Mouse (Mus musculus) hindbrain, embryonic 16.5 days (tissue): ENCODE data around the gene Fgfr1op2. TPM values are rescaled to one million over a fixed set of nuclear protein-coding genes. Genes with fewer than 3 reads are reported as not detected.

ENCODE experiments used
- ATAC-seq: fragments of 200-750 bp; cut with Nextera tagmentation; 2 replicates; pipeline ENCODE4 v1.8.0; 2017; ENCODE audit warnings: moderate TSS enrichment, moderate library complexity
- H3K27ac ChIP-seq: fragments of 300-500 bp; sonication (generic); 2 replicates; pipeline ENCODE4 v1.5.1; 2014; ENCODE audit warnings: low read depth, mild to moderate bottlenecking, control low read depth, low read length, moderate library complexity
- H3K27me3 ChIP-seq: fragments of 300-500 bp; sonication (generic); replicated peaks from 2 replicates; pipeline ENCODE4 v1.6.1; 2014; ENCODE audit warnings: low read length; ENCODE audit not compliant: control insufficient read depth, insufficient read depth
- H3K36me3 ChIP-seq: fragments of 300-500 bp; sonication (generic); 2 replicates; pipeline ENCODE4 v1.6.1; 2014; ENCODE audit warnings: mild to moderate bottlenecking, low read length, moderate library complexity, mixed read lengths; ENCODE audit not compliant: control insufficient read depth, insufficient read depth
- H3K4me1 ChIP-seq: fragments of 300-500 bp; sonication (generic); 2 replicates; pipeline ENCODE4 v1.6.1; 2014; ENCODE audit warnings: low read depth, low read length; ENCODE audit not compliant: control insufficient read depth, insufficient read depth
- H3K4me2 ChIP-seq: fragments of 300-500 bp; sonication (generic); 2 replicates; pipeline ENCODE4 v1.6.1; 2014; ENCODE audit warnings: mild to moderate bottlenecking, low read length, control low read depth, moderate library complexity
- H3K4me3 ChIP-seq: fragments of 300-500 bp; sonication (generic); 2 replicates; pipeline ENCODE4 v1.5.1; 2014; ENCODE audit warnings: mild to moderate bottlenecking, low read length, control low read depth, moderate library complexity
- H3K9ac ChIP-seq: fragments of 300-500 bp; sonication (generic); 2 replicates; pipeline ENCODE4 v1.6.1; 2014; ENCODE audit warnings: low read depth, mild to moderate bottlenecking, control low read depth, low read length, moderate library complexity
- H3K9me3 ChIP-seq: fragments of 300-500 bp; sonication (generic); 2 replicates; pipeline ENCODE4 v1.6.1; 2014; ENCODE audit warnings: mild to moderate bottlenecking, low read length, moderate library complexity; ENCODE audit not compliant: control insufficient read depth
- WGBS: fragments of 180-500 bp; shearing (Covaris S2); extraction: QIAGEN DNeasy Blood & Tissue Kit; methylation state at CpG from one replicate; pipeline ENCODE4 v1.1.7; 2014; 5-methylcytosine and 5-hydroxymethylcytosine counted together
- polyA plus RNA-seq: library from polyadenylated mRNA; unstranded; fragments of >200 nt; fragmentation: Nextera tagmentation; extraction: Ambion mirVana; gene quantifications from 2 replicates; pipeline ENCODE4 v1.2.1, GENCODE M21; 2015

Fgfr1op2 gene
- polyA plus RNA-seq, 1 experiment from 2014 or later, result 38.0 TPM

GRCm38 (mm10) chr6:146633629-146634014 is 56.6 kb downstream of the Fgfr1op2 start:
- ATAC-seq, result peak; percentile 48
- peak overlapping the region; percentile 90 for H3K9ac ChIP-seq
- WGBS, result 11% methylated on average over 14 of the region's 14 CpGs
- no peaks in the 10 kb centered on the region for H3K36me3 ChIP-seq
- peak overlapping the region; percentile 81 for H3K4me3 ChIP-seq
- H3K27ac ChIP-seq, result peak overlapping the region; percentile 87
- H3K9me3 ChIP-seq, result no peaks in the 10 kb centered on the region
- peaks cover 10% of the 10 kb centered on the region for H3K4me1 ChIP-seq
- H3K27me3 ChIP-seq, result no peaks in the 10 kb centered on the region
- peak overlapping the region; percentile 53 for H3K4me2 ChIP-seq

GRCm38 (mm10) chr6:146634015-146634722 is 57.2 kb downstream of the Fgfr1op2 start:
- Histone ChIP-seq H3K36me3 (no peaks in the 10 kb centered on the region), H3K4me2 (peak overlapping the region; percentile 53)
- under 1% methylated on average over 43 of the region's 82 CpGs for WGBS

DNA sequence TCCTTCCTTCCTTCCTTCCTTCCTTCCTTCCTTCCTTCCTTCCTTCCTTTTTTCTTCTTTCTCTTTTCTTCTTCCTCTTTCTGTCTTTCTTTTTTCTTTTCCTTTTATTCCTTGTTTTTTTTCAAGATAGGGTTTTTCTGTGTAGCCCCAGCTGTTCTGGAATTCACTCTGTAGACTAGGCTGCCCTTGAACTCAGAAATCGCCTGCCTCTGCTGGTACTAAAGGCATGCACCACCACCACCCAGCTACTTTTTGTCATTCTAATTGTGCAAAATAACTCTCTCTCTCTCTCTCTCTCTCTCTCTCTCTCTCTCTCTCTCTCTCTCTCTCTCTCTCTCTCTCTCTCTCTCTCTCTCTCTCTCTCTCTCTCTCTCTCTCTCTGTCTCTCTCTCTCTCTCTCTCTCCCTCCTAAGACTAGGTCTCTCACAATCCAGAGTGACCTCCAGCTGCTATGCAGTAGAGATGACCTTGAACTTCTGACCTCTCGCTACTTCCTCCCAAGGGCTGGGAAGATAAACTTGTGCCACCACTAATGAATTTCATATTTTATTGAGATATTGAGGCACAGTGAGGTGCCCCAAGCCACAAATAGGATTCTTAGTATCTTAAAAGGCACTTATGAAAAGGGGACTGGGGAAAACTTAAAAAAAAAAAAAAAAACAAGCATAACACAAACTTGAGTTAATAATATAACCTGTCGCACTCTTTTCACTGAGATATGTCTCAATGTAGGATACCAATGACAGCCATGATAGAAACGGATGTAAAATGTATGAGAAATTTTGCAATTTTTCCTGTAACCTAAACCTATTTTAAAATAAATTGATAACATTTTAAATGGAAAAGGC is 58.0 kb downstream of the Fgfr1op2 start:
- peak overlapping the region; percentile 53 for H3K4me2 ChIP-seq
- WGBS, result 64% methylated on average over 4 of the region's 4 CpGs
- H3K9me3 ChIP-seq, result no peaks in the 10 kb centered on the region
- H3K27ac ChIP-seq, result peak overlapping the region; percentile 87; the same call in 1 of the 2 replicates
- H3K27me3 ChIP-seq, result no peaks in the 10 kb centered on the region
- H3K4me1 ChIP-seq, result peaks cover 10% of the 10 kb centered on the region
- H3K9ac ChIP-seq, result no peak overlapping the region
- peak overlapping the region; percentile 81; the same call in 1 of the 2 replicates for H3K4me3 ChIP-seq
- no peak for ATAC-seq
- H3K36me3 ChIP-seq, result no peaks in the 10 kb centered on the region

More at GRCm38 (mm10) chr6:146634015-146634722, 57.2 kb downstream of the Fgfr1op2 start:
- Histone ChIP-seq H3K27ac (peak overlapping the region; percentile 87), H3K4me3 (peak overlapping the region; percentile 81), H3K4me1 (peaks cover 10% of the 10 kb centered on the region), H3K9me3 (no peaks in the 10 kb centered on the region), H3K27me3 (no peaks in the 10 kb centered on the region), H3K9ac (peak overlapping the region; percentile 90)
- ATAC-seq, result peak; percentile 95

- H3K4me2 ChIP-seq, result no peak overlapping the region
- H3K9me3 ChIP-seq, result no peaks in the 10 kb centered on the region
- WGBS, result 92% methylated on average over 5 of the region's 5 CpGs
- H3K9ac ChIP-seq, result no peak overlapping the region
- H3K27me3 ChIP-seq, result no peaks in the 10 kb centered on the region
- H3K27ac ChIP-seq, result no peak overlapping the region
- no peaks in the 10 kb centered on the region for H3K36me3 ChIP-seq
- no peak for ATAC-seq
- no peak overlapping the region for H3K4me3 ChIP-seq
- H3K4me1 ChIP-seq, result peaks cover 10% of the 10 kb centered on the region
These were observed 59.5 kb downstream of the Fgfr1op2 start for GRCm38 (mm10) chr6:146636482-146636881.

DNA sequence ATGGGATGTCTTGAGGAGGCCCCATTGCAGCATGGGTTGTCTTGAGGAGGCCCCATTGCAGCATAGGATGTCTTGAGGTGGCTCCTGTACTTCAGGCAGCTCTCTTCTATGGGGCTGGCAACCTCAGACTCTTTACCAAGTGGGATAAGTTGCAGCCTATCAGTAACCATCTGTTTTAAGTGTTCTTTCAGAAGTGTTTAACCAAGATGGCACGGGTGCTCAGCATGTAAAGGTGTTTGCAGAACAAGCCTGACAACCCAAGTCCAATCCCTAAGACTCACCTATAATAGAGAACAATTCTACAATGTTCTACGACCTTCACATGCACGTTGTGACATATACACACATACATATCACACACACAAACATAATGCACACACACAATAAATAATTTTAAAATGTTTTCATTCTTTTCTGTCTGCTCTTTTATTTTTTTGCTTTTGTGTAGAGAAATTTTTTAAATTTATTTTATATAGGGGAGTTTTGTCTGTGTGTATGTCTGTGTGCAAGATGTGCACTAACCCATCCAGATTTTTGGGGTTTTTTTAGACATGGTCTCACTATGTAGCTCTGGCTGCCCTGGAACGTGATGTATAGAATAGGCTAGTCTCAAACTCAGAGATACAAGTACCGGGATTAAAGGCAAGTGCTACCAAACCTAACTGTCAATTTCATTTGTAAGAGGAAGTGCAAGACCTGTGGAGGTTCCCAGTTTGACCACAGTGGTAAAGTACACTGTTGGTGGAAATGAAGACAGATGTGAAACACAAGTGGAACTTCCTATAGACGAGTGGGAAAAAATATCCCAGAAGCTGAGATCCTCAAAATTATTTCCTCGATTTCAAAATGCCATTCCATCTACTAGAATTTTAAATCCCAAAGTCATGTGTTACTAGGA is 63.3 kb downstream of the Fgfr1op2 start:
- H3K27me3 ChIP-seq, result no peaks in the 10 kb centered on the region
- no peak overlapping the region for H3K4me2 ChIP-seq
- no peak overlapping the region for H3K4me3 ChIP-seq
- 89% methylated on average over 7 of the region's 7 CpGs for WGBS
- no peak overlapping the region for H3K27ac ChIP-seq
- no peak for ATAC-seq
- no peaks in the 10 kb centered on the region for H3K9me3 ChIP-seq
- H3K4me1 ChIP-seq, result peaks cover 8% of the 10 kb centered on the region
- H3K36me3 ChIP-seq, result no peaks in the 10 kb centered on the region
- H3K9ac ChIP-seq, result no peak overlapping the region

- H3K4me2 ChIP-seq, result no peak overlapping the region
- H3K4me1 ChIP-seq, result peaks cover 8% of the 10 kb centered on the region
- no peak for ATAC-seq
- H3K9ac ChIP-seq, result no peak overlapping the region
- no peak overlapping the region for H3K27ac ChIP-seq
- H3K9me3 ChIP-seq, result no peaks in the 10 kb centered on the region
- no peak overlapping the region for H3K4me3 ChIP-seq
- no peaks in the 10 kb centered on the region for H3K27me3 ChIP-seq
- no peaks in the 10 kb centered on the region for H3K36me3 ChIP-seq
- 87% methylated on average over 6 of the region's 6 CpGs for WGBS
These were observed 64.0 kb downstream of the Fgfr1op2 start for GRCm38 (mm10) chr6:146640991-146641390.

- H3K9ac ChIP-seq, result peak overlapping the region; percentile 67
- peak overlapping the region; percentile 76 for H3K4me3 ChIP-seq
- H3K4me1 ChIP-seq, result peaks cover 8% of the 10 kb centered on the region
- H3K4me2 ChIP-seq, result peak overlapping the region; percentile 56
- no peak; the same call in 1 of the 2 replicates for ATAC-seq
- no peaks in the 10 kb centered on the region for H3K36me3 ChIP-seq
- H3K27ac ChIP-seq, result no peak overlapping the region
- H3K27me3 ChIP-seq, result no peaks in the 10 kb centered on the region
- no peaks in the 10 kb centered on the region for H3K9me3 ChIP-seq
- WGBS, result 68% methylated on average over 11 of the region's 11 CpGs
These were observed 64.7 kb downstream of the Fgfr1op2 start for GRCm38 (mm10) chr6:146641621-146642210.

DNA sequence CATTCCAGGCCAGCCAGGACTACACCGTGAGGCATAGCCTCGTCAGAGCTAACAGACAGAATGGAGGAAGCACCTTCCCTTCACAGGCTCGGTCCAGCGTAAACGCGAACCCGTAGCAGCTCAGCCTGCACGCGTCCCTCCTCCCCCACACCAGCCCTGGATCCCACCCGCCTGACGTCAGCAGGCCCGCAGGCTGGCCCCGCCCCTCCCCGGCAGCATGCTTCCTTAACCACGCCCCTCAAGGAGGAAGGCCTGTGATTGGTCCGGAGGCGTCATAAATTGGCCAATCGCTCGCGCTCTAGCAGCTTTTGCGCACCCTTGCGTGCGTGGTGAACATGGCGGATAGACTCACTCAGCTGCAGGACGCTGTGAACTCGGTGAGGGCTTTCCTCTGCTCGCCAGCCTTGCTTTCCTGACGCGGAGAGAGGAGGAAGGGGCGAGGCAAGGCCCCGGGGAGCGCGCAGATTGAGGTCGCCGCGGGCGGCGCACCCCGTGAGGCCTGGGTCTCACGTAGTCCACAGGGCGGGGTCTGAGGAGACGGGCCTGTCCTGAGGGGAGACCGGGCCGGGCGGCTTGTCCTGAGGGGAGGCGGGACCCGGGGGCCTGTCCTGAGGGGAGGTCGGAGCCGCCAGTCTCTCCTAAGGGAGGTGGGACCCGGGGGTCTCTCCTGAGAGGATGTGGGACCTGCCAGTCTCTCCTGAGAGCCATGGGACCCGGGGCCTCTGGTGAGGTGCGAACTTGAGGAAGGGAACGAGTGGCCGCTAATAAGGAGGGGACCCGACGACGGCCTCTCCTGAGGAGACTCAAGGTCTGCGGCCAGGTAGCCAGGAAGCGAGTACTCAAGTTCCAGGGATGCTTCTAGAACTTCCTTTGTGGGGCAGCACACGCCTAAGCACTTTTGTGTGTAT is 65.5 kb downstream of the Fgfr1op2 start, which contains the start of the genes Med21 and Tm7sf3:
TSS of gene Med21 (plus strand) at position 272 of the 908 bp plus-strand sequence.
TSS of gene Tm7sf3 (minus strand) at position 549 of the 908 bp plus-strand sequence.
- Histone ChIP-seq H3K27ac (peak within 1 kb of the TSS; percentile 76), H3K4me2 (peak within 1 kb of the TSS; percentile 78), H3K4me1 (peaks cover 8% of the 10 kb centered on the region), H3K4me3 (peak within 1 kb of the TSS; percentile 76), H3K9ac (peak within 1 kb of the TSS; percentile 90), H3K27me3 (no peaks in the 10 kb centered on the region), H3K9me3 (no peaks in the 10 kb centered on the region), H3K36me3 (no peaks in the 10 kb centered on the region)
- peak; percentile 98 for ATAC-seq
- under 1% methylated on average over 57 of the region's 60 CpGs for WGBS
